Mouse (Mus musculus) MN1 (cell line): ENCODE results near the gene Kcnj14.
A peak's percentile ranks its signal among the peaks of the same experiment; 100 is the strongest.

Experiments used
- DNase-seq: peaks from one replicate; pipeline ENCODE4 v3.0.0-alpha.2; 2016; ENCODE audit warnings: low spot score

Kcnj14 gene

DNA sequence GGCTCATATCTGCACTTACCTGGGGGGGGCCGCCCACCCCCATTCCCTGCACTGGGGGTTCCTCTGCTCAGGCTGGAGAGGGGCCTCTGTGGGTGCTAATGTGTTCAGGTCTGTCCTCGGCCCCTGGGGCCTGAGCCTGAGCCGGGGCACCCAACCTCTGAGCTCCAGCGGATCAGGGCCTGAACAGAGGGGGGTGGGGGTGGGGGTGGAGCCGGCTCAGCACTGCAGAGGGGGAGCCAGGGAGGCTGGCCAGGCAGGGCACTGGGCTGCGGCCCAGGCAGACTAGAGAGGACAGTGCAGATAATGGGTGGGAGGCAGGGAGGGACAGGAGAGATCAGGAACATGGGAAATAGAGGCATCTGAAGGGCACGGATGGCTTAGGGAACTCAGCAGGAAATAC is at the start of gene Kcnj14:
TSS of gene Kcnj14 (minus strand) at position 185 of the 400 bp plus-strand sequence.
- DNase-seq, result no peak

DNA sequence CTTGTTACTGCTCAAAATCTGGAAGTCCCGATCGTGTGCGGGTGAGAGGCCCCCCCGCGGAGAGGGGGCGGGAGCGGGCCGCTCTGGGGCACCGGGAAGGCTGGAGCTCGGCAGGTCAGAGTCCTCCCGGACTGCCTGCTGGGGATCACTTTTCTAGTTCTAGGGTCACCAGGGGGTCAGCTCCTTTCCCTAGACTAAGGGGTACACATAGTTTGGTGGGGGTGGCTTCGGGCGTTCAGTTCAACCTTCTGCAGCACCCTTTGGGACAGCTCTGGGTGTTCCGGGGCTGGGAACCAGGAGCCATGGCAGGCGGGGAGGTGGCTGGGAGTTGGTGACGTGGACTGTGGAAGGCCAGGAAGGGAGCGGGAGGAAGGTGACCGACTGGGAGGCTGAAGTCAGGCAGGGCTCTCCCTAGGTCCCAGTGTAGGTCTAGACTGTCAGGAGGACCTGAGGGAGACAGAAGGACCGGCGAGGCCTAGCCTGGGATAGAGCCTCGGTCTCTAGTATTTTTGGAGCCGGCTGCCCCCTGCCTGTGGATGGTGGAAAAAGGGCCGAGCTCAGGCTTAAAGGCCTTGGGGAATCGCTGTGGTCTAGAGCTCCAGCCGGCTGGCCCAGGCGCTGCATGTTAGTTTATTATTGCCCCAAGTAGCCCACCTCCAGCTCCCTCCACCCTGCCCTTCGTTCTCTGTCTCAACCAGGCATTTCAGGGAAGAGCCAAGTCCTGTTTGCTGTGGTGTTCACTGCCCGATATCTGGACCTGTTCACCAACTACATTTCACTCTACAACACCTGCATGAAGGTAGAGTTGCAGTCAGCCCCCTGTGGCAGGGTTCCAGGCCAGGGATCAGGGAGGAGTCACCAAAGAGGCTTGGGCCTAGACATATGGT is 48.7 kb upstream of the Kcnj14 start:
- peak; percentile 78 for DNase-seq

DNA sequence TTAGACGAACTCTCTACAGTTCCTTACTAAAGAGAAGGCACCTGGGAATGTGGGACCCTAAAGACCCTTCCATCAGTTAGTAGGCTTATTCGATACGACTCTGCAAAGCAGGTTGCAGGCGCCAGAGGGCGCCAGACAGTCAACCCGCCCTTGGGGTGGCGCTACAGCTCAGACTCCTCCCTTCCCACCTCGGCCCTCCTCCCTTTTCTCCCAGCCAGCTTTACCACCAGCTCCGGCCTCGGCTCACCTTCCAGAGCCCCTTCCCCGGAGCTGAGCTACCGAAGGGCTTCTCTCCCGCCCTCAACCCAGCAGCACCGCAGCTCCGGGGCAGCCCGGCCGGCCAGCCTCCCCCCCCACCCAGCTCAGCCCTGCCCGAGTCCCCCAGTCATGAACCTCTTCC is 48.0 kb upstream of the Kcnj14 start, which contains the start of gene Kdelr1:
TSS of gene Kdelr1 (plus strand) at position 149 of the 400 bp plus-strand sequence.
- peak; percentile 89 for DNase-seq

DNA sequence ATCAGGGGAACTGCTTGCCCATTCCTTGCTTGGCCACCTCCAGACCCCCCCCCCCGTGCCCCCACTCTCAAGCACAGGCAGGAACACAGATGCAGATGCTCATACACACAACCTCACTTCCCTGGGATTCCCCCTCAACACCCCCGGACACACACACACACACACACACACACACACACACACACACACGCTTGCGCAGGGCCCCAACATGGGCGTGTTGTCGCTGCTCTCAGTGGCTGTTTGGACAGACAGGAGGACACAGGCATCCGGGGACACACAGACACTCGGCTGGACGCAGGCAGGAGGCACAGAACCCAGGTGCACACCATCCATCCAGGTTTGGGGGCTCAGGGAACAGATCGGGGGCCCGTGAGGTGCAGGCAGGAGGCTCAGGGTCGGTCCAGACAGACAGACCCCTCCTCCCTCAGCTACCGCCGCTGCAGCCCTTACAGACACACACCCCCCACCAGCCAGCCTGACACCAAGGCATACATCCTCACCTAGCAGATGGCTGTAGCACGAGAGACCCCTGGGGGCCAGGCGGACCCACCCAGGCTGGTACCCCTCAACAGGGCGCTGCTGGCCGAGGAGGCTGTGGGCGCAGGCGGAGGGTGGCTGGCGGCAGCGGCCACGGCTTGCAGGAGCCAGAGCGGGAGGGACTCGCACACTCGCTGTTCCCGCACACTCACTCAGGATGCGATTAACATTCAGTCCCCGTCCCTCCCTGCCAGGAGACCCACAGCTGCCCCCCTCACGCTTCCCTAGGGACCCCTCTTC is 45.9 kb upstream of the Kcnj14 start:
- DNase-seq, result peak; percentile 14

DNA sequence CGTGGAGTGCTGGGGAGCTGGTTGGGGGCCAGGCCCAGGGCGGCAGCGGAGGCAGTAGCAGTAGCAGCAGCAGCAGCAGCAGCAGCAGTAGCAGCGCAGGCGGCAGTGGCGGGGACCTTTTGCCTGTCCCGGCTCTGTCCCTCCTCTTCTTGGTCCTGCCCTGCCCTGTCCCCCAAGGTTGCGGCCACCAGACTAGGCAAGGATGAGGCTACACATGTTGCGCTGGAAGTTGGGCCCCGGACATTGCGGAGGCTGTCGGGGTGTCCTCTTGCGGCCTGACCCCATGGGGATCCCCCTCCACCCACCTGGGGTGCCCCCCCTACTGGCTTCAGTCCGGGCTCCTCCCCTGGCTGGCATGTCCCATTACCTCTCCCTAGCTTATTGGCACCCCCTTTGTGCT is 45.2 kb upstream of the Kcnj14 start:
- DNase-seq, result no peak

DNA sequence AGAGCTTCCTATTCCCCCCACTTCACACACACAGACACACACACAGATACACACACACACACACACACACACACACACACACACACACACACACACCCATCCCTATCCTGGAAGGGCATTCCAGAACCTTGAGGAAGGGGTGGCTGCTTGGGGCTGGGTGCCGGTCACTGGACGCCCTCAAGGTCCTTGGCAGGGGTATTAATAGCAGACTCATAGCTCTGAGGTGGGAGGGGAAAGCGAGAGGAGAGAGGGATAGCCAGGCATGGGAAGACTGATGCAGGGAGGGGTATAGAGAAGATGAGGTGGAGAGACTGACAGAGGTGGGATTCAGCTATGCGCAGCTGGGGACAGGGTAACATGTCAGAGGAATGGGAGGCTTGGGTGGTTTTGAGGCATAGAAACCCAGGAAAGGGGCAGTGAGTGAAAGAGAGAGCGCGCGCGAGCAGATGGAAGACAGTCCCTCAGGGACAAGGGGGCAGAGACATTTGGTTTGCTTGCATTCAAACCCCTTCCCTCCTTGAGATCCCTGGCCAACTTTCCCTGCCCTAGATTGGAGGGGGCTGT is 44.6 kb upstream of the Kcnj14 start:
- no peak for DNase-seq

DNA sequence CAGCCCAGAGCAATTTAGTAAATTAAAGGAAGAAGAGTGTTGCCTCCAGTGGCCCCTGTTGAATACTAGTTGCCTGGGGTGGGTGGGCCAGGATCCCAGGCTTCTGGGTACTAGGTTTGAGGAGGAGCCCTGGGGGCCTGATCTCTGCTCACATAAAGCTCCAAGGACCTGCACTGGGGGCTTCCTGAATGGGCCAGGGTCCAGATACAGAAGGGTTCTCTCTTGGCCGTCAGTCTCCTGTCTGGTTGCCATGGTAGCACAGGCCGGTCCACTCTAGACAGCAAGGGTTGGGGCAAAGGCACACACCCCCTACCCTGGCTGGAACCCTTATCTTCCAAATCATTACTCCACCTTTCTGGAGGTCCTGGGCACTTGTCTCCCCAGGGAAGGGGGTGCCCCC is 43.3 kb upstream of the Kcnj14 start:
- DNase-seq, result no peak

DNA sequence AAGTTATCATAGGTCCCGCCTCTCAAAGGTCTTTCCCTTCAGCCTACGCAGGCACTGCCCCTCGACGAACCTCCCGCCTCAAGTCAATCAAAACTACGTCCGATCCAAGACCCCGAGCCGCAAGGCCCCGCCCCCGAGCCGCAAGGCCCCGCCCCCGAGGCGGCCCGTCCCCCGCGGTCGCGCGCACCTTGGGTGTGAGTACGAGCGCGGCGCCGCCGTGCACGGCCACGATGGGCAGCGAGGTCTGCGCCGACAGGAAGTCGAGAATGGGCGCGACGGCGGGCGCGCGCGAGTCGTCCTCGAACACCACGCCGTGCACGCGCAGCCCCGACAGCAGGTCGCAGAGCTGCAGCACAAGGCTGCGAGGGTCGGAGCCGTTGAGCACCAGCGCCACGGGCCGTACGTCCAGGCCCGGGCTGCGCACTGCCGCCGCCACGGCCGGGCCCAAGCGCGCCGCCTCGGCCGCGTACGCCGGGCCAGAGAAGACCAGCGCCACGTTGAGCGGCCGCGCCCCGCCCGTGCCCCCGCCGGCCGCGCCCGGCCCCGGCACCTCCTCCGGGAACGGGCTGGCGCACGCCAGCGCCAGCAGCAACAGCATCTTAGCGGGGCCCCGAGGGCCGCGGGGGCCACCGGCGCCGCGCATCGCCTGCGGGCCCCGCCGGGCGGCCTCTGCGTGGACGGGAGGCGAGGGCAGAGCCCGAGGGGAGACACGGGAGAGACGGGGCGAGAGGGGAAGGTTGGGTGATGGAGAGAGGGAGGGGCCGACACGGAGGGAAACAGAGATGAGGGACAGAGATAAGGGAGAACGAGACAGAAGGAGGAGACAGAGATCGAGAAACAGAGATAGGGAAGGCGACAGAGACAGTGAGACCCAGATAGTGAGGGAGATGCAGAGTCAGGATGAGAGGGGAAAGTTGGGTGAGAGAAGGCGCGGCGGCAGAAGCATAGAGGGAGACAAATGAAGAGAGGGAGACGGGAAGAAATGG is 41.6 kb upstream of the Kcnj14 start:
- peak; percentile 66 for DNase-seq

DNA sequence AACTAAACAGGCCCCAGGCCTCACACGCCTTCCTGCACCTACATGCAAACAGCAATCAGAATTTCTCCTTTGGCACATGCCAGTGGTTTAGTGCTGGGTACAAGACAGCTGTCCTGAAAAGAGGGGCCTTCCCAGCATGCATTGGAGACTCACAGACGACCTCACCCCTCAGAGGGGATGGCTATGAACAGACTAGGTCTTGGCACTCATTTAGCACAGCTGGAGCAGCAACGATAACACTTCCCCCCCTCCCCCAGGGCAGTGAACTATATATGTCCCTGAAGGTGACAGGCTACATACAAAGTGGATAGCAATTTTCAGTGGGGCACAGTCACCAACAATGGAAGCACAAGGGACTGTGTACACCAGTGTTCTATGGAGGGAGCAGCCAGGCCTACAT is 39.9 kb upstream of the Kcnj14 start:
- DNase-seq, result no peak

DNA sequence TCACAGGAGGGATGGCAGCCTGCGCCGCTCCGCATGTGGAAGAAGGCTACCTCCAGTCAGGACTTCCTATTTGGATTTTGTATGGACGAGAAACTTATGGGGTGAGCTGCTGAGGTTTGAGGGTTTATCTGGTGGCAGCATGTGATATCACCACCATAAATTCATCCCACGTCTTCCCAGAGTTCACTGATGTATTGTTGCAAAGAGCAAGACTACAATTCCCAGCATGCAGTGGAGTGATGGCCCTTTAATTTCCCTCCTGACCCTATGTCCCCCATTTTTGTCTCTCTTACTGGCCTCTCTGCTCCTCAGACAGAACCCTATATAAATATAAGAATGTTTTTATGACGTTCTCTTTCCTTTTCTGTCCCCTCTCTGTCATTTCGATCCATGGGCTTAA is 38.2 kb upstream of the Kcnj14 start:
- no peak for DNase-seq

DNA sequence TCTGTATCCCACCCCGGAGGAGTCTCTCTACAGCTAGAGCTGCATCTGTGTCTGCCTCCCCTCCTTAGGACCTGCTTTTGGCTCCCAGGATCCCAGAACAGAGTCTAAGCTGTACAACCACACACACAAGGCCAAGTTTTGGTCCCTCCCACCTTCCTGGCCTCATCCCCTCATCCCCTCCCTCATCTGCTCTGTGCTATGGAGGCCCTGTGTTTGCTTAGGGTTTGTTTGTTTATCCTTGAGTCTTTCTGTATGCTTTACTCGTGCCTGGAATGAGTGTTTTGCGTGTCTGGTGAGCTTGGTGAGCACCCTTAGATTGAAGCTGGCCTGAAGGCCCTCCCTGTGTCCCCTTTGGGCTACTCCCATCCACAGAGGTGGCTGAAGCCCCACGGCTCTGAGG is 34.4 kb upstream of the Kcnj14 start:
- no peak for DNase-seq

DNA sequence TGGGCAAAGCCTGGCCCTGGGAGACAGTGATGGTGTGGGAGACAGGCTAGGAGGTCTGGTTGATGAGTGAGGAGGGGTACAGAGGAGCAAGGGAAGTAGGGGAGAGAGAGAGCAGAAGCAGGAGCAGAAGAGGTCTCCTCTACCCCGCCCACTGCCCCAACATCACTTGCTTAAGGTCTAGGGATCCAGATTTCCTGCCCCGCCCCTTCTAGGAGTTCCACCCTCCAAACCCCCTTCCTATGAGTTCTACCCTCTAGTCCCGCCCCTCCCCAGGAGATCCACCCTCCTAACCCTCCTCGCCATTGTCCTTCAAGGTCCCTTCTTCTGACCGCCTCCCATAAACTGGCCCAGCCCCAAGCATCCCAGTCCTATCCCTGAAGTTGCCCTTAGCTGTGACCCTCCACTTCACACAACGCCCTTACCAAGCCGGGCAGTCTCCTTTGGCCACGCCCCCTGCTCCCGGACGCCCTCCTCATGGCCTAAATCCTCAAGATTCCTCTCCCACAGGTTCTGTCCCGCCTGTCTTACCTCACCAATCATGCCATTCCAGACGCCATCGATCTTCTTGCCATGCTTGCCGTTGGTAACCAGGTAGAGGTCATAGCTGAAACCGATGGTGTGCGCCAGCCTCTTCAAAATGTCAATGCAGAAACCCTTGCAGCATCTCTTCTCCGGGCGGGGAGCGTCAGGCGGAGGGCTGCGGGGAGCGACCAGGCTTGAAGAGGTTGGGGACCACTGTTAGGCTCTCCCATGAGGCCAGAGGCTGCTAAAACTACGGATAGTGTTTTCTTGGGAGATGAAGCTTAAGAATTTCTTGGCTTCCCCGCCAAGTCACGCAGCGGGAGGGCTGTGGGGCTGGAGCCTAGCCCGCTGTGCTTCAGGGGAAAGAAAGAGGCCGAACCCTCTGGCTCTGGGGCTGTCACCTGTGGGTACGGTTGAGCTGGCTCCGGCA is 32.6 kb upstream of the Kcnj14 start:
- DNase-seq, result no peak

DNA sequence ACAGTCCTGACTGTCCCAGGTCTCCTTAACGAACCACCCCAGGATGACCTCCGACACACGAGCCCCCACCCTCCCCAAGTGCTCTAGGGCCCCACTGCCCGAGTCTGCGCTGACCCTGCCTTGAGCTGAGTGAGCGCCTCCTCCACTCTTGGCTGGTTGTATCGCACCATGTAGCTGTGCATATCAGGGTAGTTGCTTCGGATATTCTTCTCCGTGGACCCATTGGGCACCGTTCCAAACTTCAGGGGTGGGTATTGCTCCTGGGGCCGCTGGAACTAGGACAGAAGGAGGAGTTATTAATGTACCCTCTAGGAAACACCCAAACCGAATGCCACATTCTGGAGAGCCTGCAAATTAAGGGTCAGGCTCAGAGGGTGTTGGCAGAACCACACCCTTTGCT is 28.5 kb upstream of the Kcnj14 start:
- no peak for DNase-seq

DNA sequence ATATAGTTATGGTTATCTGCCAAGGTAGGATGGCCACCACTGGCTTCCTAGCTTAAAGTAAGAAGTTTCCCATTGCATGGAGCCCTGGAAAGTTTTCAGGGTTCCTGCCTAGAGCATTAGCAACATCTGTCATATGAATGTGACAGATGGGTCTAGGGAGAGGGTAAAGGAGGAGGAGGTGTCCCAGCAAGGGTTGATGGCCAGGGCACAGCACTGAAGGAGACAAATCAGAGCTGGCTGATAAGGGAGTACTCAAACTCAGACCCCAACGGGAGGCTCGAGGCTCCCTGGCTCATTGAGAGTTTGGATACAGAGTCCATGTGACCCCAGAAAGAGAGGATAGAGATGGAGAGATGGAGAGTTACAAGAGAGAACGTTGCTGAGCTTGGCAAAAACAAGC is 26.1 kb upstream of the Kcnj14 start:
- DNase-seq, result no peak

DNA sequence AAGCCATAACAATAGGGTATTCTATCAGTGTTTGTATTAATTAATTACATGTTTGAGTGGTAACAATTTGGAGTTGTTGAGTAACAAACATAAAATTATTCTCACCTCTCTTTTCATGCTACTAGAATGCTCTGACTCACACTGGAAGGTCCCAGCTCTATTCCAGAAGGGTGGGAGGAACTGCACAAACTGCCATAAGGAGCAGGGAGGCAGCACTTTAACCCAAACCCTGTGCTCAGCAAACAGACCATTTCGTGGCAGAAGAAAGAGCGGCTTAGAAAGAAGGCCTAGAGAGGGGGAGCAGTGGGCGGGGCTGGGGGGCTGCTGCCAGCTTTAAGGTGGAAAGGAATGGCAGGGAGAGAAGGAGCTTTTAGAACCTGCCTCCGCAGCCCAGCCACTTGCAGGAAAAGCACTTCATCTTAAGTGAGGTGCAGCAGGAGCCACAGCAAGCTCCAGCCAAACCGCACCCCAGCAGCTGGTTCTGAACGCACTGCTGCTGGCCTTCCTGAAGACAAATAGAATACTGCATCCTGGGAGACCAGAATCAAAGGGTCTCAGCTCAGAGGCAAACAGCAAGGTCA is 24.0 kb upstream of the Kcnj14 start:
- DNase-seq, result no peak

DNA sequence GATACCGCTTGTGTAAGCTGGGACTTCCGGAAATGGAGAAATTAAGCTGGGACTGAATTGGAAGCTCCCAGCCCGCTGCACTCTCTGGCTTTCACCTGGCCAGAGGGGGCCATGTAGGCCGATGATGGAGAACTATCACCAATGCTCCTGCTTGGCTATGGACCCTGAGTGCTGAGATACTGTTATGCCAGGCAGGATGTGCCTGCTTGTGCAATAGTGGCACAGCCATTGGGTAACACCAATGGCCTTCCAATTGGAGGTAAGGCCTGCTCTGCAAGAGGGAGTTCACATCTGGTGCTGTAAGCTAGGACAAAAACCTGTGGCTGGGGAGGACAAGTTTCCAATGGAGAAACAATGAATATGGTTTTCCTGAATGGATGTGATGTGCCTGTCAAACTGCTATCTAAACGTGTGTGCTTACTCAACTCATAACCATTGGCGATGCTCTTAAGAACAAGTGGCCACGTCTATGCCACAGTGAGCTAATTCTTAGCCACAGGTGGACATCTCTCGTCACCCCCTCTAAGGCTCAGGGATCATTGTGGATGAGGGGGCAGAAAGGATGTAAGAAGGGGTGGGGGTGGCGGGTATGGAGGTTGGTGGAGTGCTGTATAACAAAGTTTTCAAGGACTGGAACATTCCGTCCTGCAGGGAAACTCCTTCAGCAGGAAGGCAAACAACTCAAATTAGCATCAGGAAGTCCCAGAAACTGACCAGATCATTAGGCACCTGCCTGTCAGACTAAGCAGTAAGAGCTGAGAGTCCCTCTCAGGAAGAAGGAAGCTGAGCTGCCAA is 18.6 kb upstream of the Kcnj14 start:
- no peak for DNase-seq

DNA sequence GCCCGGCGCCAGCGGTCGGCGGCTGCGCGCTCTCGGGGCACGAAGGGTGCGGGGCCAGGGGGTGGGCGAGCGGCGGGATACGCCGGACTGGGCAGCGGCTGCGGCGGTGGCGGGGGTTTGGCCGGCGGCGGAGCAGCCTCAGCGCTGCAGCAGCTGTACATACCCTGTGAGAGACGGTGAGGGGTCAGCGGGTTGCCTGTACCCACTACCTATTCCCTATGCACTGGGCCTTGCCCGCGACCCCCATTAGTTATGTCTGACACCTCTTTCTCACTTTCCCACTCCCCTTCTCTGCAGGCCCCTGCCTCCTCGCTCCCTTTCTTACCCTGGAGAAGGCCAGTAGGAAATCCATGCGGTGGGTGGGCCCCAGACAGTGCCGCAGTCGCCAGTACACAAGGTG is 9.3 kb upstream of the Kcnj14 start:
- DNase-seq, result no peak

DNA sequence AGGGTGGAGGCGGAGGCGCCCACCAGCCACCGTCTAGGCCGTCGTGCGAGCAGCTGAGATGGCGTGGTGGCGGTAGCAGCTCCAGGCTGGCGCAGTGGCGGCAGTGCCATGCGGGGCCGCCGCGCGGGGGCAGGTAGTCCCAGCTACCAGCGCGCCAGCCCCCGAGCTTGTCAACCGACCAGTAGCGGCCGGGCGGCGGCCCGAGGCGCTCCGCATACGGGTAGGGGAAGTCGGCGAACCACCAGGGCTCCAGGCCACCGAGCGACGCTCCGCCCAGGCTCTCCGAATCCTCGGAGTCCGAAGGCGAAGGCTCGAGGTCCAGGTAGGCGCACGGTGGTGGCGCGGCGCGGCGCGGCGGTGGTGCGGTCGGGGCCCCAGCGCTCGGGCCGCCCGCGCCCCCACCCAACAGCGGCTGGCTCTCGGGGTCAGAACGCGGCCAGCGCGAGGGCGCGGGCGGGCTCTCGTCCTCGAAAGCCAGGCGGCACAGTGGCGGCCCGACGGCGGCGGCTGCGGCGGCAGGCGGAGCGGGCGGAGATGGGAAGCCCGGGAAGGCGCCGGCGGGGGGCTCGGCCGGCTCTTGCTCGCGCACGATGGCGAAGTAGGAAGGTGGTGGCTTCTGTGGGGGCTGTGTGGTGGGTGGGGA is 8.7 kb upstream of the Kcnj14 start:
- no peak for DNase-seq

DNA sequence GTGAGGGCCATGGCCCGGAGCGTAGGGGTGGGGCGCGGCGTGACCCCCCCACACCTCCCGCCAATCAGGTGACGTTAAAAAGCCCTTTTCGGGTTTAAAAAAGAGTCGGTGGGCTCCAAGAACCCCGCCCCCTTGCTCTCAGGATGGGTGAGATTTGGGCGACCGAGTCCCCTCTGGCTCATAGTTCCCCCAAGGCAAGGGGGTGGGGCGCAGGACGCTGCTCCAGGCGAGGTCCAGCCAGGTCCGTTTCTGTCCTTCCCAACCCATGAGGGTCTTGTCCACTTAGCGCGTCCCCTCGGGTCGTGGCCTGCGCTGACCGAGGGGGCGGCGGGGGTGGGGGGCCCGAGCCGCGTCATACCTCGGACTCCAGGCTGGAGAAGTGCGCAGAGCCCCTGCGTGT is 7.8 kb upstream of the Kcnj14 start:
- DNase-seq, result no peak
